Mouse (Mus musculus) olfactory bulb, adult 2 months (tissue): ENCODE measurements around the gene Plek.

Experiments used
- CTCF ChIP-seq: fragments of 200-500 bp; IDR thresholded peaks from 2 replicates; pipeline ENCODE4 v1.5.1; 2012; ENCODE audit warnings: low read depth, mild to moderate bottlenecking, low read length, moderate library complexity; ENCODE audit not compliant: insufficient read depth
- POLR2A ChIP-seq: fragments of 200-500 bp; IDR thresholded peaks from 2 replicates; pipeline ENCODE4 v1.6.1; 2012; ENCODE audit warnings: mild to moderate bottlenecking, low read depth, low read length, moderate library complexity; ENCODE audit not compliant: insufficient read depth

GRCm38 (mm10) chr11:16932159-16932558 is 120.0 kb downstream of the Plek start:
- TF ChIP-seq POLR2A = no peak
- TF ChIP-seq CTCF = no peak
